Mouse (Mus musculus) CH12.LX (cell line): ENCODE results near the gene Xpa. TPM values are rescaled to one million over a fixed set of nuclear protein-coding genes. Genes with fewer than 3 reads are reported as not detected.
A peak's percentile ranks its signal among the peaks of the same experiment; 100 is the strongest.

ENCODE experiments used
- DNase-seq: peaks from one replicate; pipeline ENCODE4 v3.0.0-alpha.2; 2013; ENCODE audit errors: extremely low read depth
- H3K27ac ChIP-seq: 2 replicates; pipeline ENCODE4 v1.5.1; 2012; ENCODE audit warnings: low read depth, mild to moderate bottlenecking, control low read depth, moderate library complexity; ENCODE audit not compliant: insufficient read depth
- H3K27me3 ChIP-seq: replicated peaks from 2 replicates; pipeline ENCODE3; 2012; ENCODE audit warnings: inconsistent platforms
- H3K36me3 ChIP-seq, 2 experiments: replicated peaks in 1 of 2; 2 replicates each; pipeline versions ENCODE3 to v1.6.1; 2012; ENCODE audit warnings: inconsistent platforms in 1 of 2, low read length in 1 of 2, mild to moderate bottlenecking in 1 of 2, mixed read lengths in 1 of 2, moderate library complexity in 1 of 2; ENCODE audit not compliant: control insufficient read depth in 1 of 2, insufficient read depth in 1 of 2
- H3K4me1 ChIP-seq, 2 experiments: 2 replicates each; pipeline ENCODE4 v1.6.1; 2012; ENCODE audit warnings: inconsistent platforms in 1 of 2, moderate library complexity in 1 of 2; ENCODE audit not compliant: insufficient read depth in 2 of 2, control insufficient read depth in 1 of 2
- H3K4me2 ChIP-seq: 2 replicates; pipeline ENCODE4 v1.6.1; 2012; ENCODE audit warnings: low read depth, mild to moderate bottlenecking, control low read depth; ENCODE audit not compliant: poor library complexity, insufficient read depth, severe bottlenecking
- H3K4me3 ChIP-seq, 3 experiments: fragments of 150-350 bp in 1 of 3; sonication (generic) in 1 of 3; replicated peaks in 1 of 3; 2 replicates each; pipeline versions ENCODE3 to v1.5.1; 2011 to 2012; ENCODE audit warnings: low read depth in 2 of 3, low read length in 2 of 3, mild to moderate bottlenecking in 2 of 3, moderate library complexity in 2 of 3, control low read depth in 1 of 3, improper control_type of control experiment in 1 of 3, inconsistent platforms in 1 of 3, mixed read lengths in 1 of 3; ENCODE audit not compliant: poor library complexity in 1 of 3
- H3K79me2 ChIP-seq: replicated peaks from 2 replicates; pipeline ENCODE4 v1.6.1; 2012; ENCODE audit warnings: mild to moderate bottlenecking, moderate library complexity; ENCODE audit not compliant: control insufficient read depth, poor library complexity, insufficient read depth, severe bottlenecking; ENCODE audit errors: extremely low read depth
- H3K9ac ChIP-seq: 2 replicates; pipeline ENCODE4 v1.6.1; 2012; ENCODE audit warnings: low read depth, mild to moderate bottlenecking, control low read depth, moderate library complexity; ENCODE audit not compliant: insufficient read depth
- H3K9me3 ChIP-seq: replicated peaks from 2 replicates; pipeline ENCODE3; 2012; ENCODE audit warnings: low read length, inconsistent platforms, mixed read lengths
- BHLHE40 ChIP-seq: IDR thresholded peaks from 2 replicates; pipeline ENCODE4 v1.6.1; 2011; ENCODE audit warnings: mild to moderate bottlenecking, low read depth, low read length, improper control_type of control experiment
- CTCF ChIP-seq, 2 experiments: IDR thresholded peaks in 1 of 2; conservative IDR thresholded peaks in 1 of 2; 2 replicates each; pipeline ENCODE4 v1.5.1; 2011 to 2012; ENCODE audit warnings: low read depth in 2 of 2, low read length in 2 of 2, improper control_type of control experiment in 1 of 2, inconsistent platforms in 1 of 2, mild to moderate bottlenecking in 1 of 2, moderate library complexity in 1 of 2
- ELF1 ChIP-seq: IDR thresholded peaks from 2 replicates; pipeline ENCODE4 v1.6.1; 2014; ENCODE audit warnings: low read depth, mild to moderate bottlenecking, inconsistent platforms, low read length, improper control_type of control experiment
- ETS1 ChIP-seq: conservative IDR thresholded peaks from 2 replicates; pipeline ENCODE4 v1.6.1; 2012; ENCODE audit warnings: low read depth, mild to moderate bottlenecking, inconsistent platforms, low read length, improper control_type of control experiment, moderate library complexity
- HCFC1 ChIP-seq: IDR thresholded peaks from 2 replicates; pipeline ENCODE4 v1.6.1; 2012; ENCODE audit warnings: low read depth, mild to moderate bottlenecking, inconsistent platforms, low read length, improper control_type of control experiment
- IRF4 ChIP-seq: IDR thresholded peaks from 2 replicates; pipeline ENCODE4 v1.6.1; 2014; ENCODE audit warnings: low read depth, mild to moderate bottlenecking, inconsistent platforms, low read length, improper control_type of control experiment
- JUND ChIP-seq: conservative IDR thresholded peaks from 2 replicates; pipeline ENCODE4 v1.6.1; 2011; ENCODE audit warnings: low read depth, low read length, improper control_type of control experiment
- KAT2A ChIP-seq: IDR thresholded peaks from 2 replicates; pipeline ENCODE4 v1.6.1; 2012; ENCODE audit warnings: low read length, improper control_type of control experiment, inconsistent platforms; ENCODE audit not compliant: insufficient replicate concordance
- MAX ChIP-seq: IDR thresholded peaks from 2 replicates; pipeline ENCODE4 v1.6.1; 2011; ENCODE audit warnings: low read length, improper control_type of control experiment
- POLR2AphosphoS2 ChIP-seq: IDR thresholded peaks from 2 replicates; pipeline ENCODE4 v1.6.1; 2011; ENCODE audit warnings: low read depth, low read length, improper control_type of control experiment
- RAD21 ChIP-seq: IDR thresholded peaks from 2 replicates; pipeline ENCODE4 v1.6.1; 2011; ENCODE audit warnings: low read depth, mild to moderate bottlenecking, low read length, improper control_type of control experiment, moderate library complexity
- SMC3 ChIP-seq: IDR thresholded peaks from 2 replicates; pipeline ENCODE4 v1.6.1; 2011; ENCODE audit warnings: low read depth, low read length, improper control_type of control experiment
- TBP ChIP-seq: conservative IDR thresholded peaks from 2 replicates; pipeline ENCODE4 v1.6.1; 2011; ENCODE audit warnings: low read depth, low read length, improper control_type of control experiment
- dilution Hi-C: fragments of 300-500 bp; cut with MboI; formaldehyde crosslinking; loops from 2 replicates; pipeline ENCODE4 v1.14.3; 2020; ENCODE audit warnings: low sequenced_read_pairs; ENCODE audit not compliant: extremely low pct_unique_long_range_greater_than_20kb, extremely low pct_ligation_motif_present
- in situ Hi-C: fragments of 300-500 bp; cut with MboI; formaldehyde crosslinking; loops from 3 replicates; pipeline ENCODE4 v1.14.3; 2019; ENCODE audit warnings: low sequenced_read_pairs, low pct_ligation_motif_present, low pct_unique_long_range_greater_than_20kb, mixed read lengths
- polyA plus RNA-seq: library from polyadenylated mRNA; unstranded; fragments of >175 nt; gene quantifications from 2 replicates; pipeline ENCODE4 v1.2.1, GENCODE M21; 2012; ENCODE audit warnings: low read depth; ENCODE audit not compliant: insufficient read length
- total RNA-seq, 2 experiments: library from RNA; depleted of rRNA; stranded (reverse); fragments of 300-350 nt in 1 of 2; fragments of >200 nt in 1 of 2; gene quantifications; 2 replicates each; pipeline ENCODE4 v1.2.3; 2012 to 2014

The Xpa gene
- total and polyA plus RNA-seq, 3 experiments = 11.2 to 28.8 (median 13.8) TPM

DNA sequence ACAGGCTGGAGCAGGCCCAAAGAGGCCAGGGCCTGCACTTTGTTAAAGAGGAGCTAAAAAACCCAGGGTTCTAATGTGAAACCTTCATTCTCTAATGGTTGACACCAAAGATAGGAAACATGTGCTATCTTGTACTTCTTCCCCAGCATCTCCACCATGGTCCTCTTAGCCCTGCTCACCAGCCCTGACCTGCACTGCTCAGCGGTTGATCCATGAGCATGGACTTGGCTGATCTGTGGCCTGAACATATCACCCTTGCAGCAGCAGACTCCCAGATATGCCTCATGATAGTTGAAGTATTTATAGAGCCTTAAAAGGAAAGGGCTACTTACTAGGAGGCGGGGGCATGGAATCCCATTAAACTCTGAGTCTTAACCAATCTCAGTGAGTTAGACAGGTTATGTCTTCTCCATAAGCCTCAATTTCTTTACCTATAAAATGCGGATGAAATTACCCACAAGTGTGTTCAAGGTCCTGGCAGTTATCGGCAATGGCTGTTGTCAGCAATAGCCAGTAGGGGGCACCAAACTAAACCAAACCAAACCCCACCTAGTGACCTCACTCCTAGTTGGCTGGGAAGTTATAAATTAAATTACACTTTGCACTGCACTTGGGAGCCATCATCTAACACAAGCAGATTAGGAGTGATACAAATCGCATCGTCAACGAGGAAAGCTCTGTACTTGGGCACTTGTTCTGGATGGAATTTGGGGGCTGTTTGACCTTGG lies 5.9 kb upstream of the Xpa start:
- dilution Hi-C loops = no loop called here
- no peaks in the 10 kb centered on the region for H3K9me3 ChIP-seq
- peaks cover 3% of the 10 kb centered on the region for H3K27me3 ChIP-seq
- no peak overlapping the region for H3K4me2 ChIP-seq
- DNase-seq = peak; percentile 71
- no peaks in the 10 kb centered on the region for H3K36me3 ChIP-seq
- in situ Hi-C loops = loop anchor here (25.0 kb wide), 1 partner anchor 285 kb away; the partner anchor contains the start of gene Nans
- H3K4me1 ChIP-seq = peaks cover 0 to 3% of the 10 kb centered on the region in 2 experiments; a peak in 2 of 4 replicates
- no peaks in the 10 kb centered on the region for H3K79me2 ChIP-seq
- H3K4me3 ChIP-seq = no peak overlapping the region
- H3K9ac ChIP-seq = no peak overlapping the region
- TF ChIP-seq KAT2A (no peak), JUND (0 out of 2 replicates have a peak, but pooled peaks have one; percentile 33), IRF4 (peak; percentile 28; the same call in 1 of the 2 replicates), CTCF (conservative IDR thresholded peaks at IDR 0.05 in 1 of 2, IDR thresholded peaks at IDR 0.05 in 1 of 2; ENCODE audit: low read depth in 2 of 2, low read length in 2 of 2) (peak; percentile 90 to 93), SMC3 (peak; percentile 71), RAD21 (peak; percentile 88), BHLHE40 (no peak), POLR2AphosphoS2 (no peak), MAX (no peak), HCFC1 (no peak)
- H3K27ac ChIP-seq = no peak overlapping the region

DNA sequence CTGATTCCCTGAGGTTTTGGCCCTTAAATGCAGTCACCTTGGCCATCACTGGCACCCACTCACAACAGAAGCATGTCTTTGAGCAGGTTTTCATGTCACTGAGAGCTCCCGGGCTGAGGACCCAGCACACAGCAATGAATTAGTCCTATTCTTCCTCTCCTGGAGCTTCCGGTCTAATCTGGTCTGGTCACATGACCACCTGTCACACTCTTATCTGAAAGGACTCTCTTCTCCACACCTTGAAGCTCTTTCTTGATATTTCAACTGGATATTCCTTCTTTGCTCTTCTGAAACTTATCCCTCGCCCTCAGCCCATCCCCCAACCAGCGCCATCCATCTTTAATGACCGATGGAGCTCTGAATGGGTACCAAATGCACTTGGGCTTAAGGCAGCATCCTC lies 2.0 kb upstream of the Xpa start:
- DNase-seq = no peak
- Histone ChIP-seq H3K4me3 (no peak overlapping the region), H3K4me2 (no peak overlapping the region), H3K79me2 (no peaks in the 10 kb centered on the region), H3K36me3 (no peaks in the 10 kb centered on the region), H3K27ac (no peak overlapping the region), H3K9me3 (no peaks in the 10 kb centered on the region), H3K27me3 (peaks cover 3% of the 10 kb centered on the region), H3K9ac (no peak overlapping the region), H3K4me1 (peaks cover 4 to 27% of the 10 kb centered on the region in 2 experiments; a peak in 3 of 4 replicates)
- in situ Hi-C loops = no loop called here
- dilution Hi-C loops = no loop called here
- TF ChIP-seq JUND (no peak), CTCF (conservative IDR thresholded peaks at IDR 0.05 in 1 of 2, IDR thresholded peaks at IDR 0.05 in 1 of 2; ENCODE audit: low read depth in 2 of 2, low read length in 2 of 2) (no peak), TBP (no peak), ETS1 (no peak), ELF1 (no peak), BHLHE40 (no peak)
